Mouse (Mus musculus): ENCODE results near the gene Ltb4r1. TPM values are rescaled to one million over a fixed set of nuclear protein-coding genes. Genes with fewer than 3 reads are reported as not detected.

Ltb4r1 gene
- total RNA-seq (2021), result under 1 TPM; 0.25 to 0.39 TPM

DNA sequence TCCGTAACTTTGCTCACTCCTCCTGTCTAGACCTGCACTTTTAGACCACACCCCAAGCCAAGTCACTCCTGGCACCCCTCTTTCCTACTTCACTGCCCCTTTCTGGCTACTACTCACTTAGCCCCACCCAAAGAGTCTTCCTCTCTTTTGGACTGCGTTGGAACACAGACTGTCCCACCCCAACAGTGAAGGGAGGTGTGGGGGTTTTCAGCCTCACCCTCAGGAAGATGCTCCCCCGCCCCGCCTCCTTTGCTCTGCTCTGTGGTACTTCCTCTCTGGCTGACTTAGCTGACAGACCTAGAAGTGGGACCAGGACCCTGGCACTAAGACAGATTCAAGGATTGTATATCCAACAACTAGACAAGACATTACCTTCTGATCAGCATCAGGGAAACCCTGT is at the start of gene Ltb4r1:
Gene Ltb4r1 (plus strand): TSS at position 267 of the 400 bp plus-strand sequence.
- intact Hi-C loops (cut with DNase I), result no loop called here
- DNase-seq (ENCODE audit: low spot score in 2 of 2), result no peak

DNA sequence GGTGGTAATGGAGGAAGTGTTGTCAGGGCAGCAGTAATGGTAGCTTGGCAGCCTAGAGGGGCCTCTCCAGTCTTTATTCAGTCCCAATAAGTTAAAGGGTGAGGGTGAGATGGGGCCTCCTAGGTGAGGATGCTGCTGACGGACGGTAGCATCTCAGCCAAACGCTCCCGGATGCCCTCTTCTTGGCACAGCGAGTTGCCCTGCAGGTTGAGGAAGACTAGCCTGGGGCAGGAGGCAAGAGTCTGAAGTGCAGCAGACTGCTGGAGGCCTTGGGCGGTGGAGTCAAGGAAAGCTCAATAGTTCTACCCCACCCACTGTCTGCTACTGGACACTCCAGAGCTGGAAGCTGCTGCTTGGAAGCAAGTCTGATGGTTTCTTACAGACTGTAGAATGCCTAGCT is 49.5 kb upstream of the Ltb4r1 start:
- intact Hi-C loops (cut with DNase I), result no loop called here
- no peak for DNase-seq (ENCODE audit: low spot score in 2 of 2)

- intact Hi-C loops (cut with DNase I), result no loop called here
- DNase-seq (ENCODE audit: low spot score in 2 of 2), result no peak
These were observed 48.9 kb upstream of the Ltb4r1 start for GRCm38 (mm10) chr14:55716884-55717283.

- peak in 1 of 2 experiments; percentile 24 for DNase-seq (ENCODE audit: low spot score in 2 of 2)
- intact Hi-C loops (cut with DNase I), result loop anchor here (5.0 kb wide), 1 partner anchor 37 kb away; the partner anchor contains the start of gene Tinf2
These were observed 46.0 kb upstream of the Ltb4r1 start for GRCm38 (mm10) chr14:55719737-55720136.

- intact Hi-C loops (cut with DNase I), result loop anchor here (5.0 kb wide), 1 partner anchor 38 kb away; the partner anchor contains the start of gene Tinf2
- DNase-seq (ENCODE audit: low spot score in 2 of 2), result no peak
These were observed 45.1 kb upstream of the Ltb4r1 start for GRCm38 (mm10) chr14:55720666-55721065.

DNA sequence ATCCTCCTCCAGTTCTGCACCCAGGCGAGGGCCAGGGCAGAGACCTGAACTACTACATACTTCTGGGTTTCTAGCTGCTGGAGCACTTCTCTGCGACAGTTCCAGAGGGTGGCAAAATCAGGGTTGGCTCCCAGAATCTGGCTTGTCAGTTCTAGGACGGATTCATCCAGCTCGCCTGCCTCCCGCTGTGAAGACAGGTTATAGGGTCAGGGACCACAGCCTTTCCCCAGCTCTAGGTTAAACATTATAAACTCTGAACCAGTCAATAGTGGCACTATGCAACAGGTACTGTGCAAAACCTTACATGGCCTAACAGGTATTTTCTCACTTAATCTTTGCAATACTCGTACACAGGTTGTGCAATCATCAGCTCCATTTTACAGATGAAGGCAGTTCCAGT is 44.7 kb upstream of the Ltb4r1 start:
- DNase-seq (ENCODE audit: low spot score in 2 of 2), result no peak
- intact Hi-C loops (cut with DNase I), result loop anchor here (5.0 kb wide), 1 partner anchor 39 kb away; the partner anchor contains the start of gene Tinf2

- intact Hi-C loops (cut with DNase I), result loop anchor here (2.0 to 5.0 kb wide), 2 partner anchors 21 to 40 kb away; partner anchors contain the start of gene Tinf2
- peak; percentile 93 to 94 for DNase-seq (ENCODE audit: low spot score in 2 of 2)
These were observed 43.9 kb upstream of the Ltb4r1 start, which contains the start of gene Rabggta for GRCm38 (mm10) chr14:55721700-55722437. Rabggta (minus strand) TSS chr14:55722263.

DNA sequence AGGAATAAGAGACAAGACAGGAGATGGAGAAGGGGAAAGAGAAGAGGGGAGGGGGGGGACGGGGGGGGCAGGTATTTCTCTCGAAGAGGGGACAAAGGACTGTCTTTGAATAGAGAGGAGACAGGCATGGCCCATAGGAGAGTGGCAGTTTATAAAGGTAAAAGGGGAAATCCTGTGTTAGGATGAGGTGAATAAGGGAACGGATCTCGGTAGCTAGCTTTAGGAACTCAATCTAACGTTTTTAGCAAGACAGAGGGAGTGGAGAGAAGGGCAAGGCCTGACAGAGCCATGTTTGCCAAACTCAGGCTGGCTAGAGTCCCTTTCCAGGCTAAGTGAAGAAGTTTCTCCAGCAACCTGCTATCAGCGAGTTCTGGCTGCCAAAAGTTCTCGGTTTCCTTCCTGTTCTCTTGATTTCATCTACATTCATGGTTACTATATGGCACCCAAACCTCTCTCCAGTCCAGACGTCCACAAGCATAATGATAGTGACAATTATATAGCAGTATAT is 43.3 kb upstream of the Ltb4r1 start:
- no peak for DNase-seq (ENCODE audit: low spot score in 2 of 2)
- intact Hi-C loops (cut with DNase I), result loop anchor here (2.0 to 5.0 kb wide), 2 partner anchors 20 to 40 kb away; partner anchors contain the start of gene Tinf2

DNA sequence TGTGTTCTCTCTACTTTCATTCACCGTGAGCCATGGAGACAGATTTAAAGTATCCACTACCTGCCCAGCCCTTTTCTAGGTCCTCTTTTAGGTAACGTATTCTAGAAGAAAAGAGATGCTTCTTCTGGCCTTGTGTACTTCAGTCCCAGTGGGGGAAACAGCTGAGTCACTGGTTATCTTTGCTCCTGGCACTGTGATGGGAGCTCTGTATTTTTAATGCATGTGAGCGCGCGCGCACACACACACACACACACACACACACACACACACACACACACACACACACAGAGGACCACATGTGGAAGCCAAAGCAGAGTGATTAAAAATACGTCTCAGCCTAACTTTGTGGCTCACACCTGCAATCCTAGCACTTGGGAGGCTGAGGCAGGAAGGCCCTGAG is 42.3 kb upstream of the Ltb4r1 start:
- intact Hi-C loops (cut with DNase I), result loop anchor here (2.0 to 5.0 kb wide), 2 partner anchors 19 to 41 kb away; partner anchors contain the start of gene Tinf2
- DNase-seq (ENCODE audit: low spot score in 2 of 2), result no peak

GRCm38 (mm10) chr14:55724411-55724871 is 41.3 kb upstream of the Ltb4r1 start:
- DNase-seq (ENCODE audit: low spot score in 2 of 2), result no peak
- intact Hi-C loops (cut with DNase I), result loop anchor here (5.0 kb wide), 1 partner anchor 42 kb away; the partner anchor contains the start of gene Tinf2

DNA sequence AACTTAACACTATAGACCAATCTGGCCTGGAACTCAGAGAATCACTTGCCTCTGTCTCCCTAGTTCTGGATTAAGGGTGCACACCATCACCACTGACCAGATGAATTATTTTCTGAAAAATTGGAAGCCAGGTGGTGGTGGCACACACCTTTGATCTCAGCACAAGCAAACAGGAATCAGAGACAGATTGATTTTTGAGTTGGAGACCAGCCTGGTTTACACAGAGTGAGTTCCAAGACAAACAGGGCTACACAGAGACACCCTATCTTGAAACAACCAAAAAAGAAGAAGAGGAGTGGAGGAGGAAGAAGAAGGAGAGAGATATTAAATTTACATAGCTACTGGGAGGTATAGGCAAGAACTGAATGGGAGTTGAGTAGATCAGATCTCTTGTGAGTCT is 39.5 kb upstream of the Ltb4r1 start:
- intact Hi-C loops (cut with DNase I), result no loop called here
- DNase-seq (ENCODE audit: low spot score in 2 of 2), result no peak

DNA sequence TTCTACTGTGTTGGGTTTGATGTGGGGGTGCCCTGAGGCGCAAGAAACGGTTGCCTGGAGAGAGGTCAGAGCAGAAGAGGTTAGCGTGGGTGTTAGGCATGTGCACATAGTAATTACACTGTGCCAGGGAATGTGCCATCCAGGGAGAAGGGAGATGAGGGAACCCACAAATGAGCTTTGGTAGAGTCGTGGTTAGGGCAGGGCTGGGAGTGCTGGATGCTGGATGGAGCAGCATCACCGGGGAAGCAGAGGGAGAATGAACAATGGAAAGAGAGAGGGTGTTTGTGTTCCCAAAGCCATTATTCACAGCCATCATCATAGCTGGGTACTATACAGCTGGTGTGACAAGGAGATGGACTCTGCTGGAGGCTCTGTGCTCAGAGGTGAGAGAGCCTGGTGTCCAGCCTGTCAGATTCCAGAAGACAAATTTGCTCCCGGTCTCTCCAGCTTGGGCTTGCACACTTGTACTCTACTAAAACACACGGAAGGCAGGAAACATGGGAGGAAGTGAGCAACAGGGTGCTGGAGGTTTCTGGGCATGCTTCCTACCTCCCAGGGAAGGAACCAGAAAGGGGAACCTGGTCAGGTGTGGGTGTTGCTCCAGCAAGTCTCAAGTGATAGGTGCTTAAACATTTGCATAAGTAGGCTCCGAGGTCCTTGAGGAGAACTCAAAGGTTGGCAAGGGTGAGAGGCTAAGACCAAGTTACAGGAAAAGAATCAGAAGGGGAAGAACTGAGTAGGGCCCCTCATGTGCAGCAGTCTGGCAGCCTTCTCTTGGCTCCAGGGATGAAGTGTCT is 37.7 kb upstream of the Ltb4r1 start:
- intact Hi-C loops (cut with DNase I), result no loop called here
- no peak for DNase-seq (ENCODE audit: low spot score in 2 of 2)

DNA sequence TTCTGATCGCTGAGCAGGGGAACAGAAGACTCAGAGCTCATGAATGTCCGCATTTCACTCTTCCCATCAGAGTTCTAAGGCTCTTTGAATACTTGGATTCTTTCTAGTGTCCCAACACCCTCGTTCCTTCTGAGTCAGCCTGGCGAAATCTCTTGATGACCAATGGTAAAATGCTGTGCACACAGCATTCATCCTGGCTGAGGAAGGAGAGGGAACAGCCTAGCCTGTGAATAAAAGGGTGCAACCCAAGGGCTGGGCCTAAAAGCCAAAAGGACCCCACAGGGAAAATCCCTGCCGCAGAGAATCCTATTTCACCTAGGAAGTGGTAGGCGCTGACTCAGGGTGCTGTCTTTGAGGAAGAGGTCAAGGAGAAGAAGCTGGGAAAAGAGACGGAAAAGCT is 35.6 kb upstream of the Ltb4r1 start:
- DNase-seq (ENCODE audit: low spot score in 2 of 2), result no peak
- intact Hi-C loops (cut with DNase I), result no loop called here

- intact Hi-C loops (cut with DNase I), result no loop called here
- peak; percentile 21 to 74 for DNase-seq (ENCODE audit: low spot score in 2 of 2)
These were observed 35.2 kb upstream of the Ltb4r1 start for GRCm38 (mm10) chr14:55730531-55731032.

DNA sequence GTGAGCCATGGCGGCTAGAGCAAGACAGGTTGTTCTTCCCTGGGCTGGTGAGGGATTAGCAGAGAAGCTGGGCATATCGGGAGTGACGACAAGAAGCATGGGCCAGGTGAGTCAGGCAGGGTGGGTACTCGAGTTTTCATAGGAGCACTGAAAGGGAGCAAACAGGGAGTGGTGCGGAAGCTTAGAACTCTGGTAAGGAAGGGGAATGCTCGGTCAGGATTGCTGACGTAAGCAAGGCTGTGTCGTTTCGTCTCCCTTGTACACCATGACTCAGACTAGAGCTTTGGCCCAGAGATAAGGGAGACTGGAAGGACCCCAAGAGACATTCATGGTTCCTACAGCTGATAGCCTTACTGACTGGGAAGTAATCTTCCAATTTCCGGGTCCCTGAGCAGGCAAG is 31.9 kb upstream of the Ltb4r1 start:
- no peak for DNase-seq (ENCODE audit: low spot score in 2 of 2)
- intact Hi-C loops (cut with DNase I), result no loop called here

DNA sequence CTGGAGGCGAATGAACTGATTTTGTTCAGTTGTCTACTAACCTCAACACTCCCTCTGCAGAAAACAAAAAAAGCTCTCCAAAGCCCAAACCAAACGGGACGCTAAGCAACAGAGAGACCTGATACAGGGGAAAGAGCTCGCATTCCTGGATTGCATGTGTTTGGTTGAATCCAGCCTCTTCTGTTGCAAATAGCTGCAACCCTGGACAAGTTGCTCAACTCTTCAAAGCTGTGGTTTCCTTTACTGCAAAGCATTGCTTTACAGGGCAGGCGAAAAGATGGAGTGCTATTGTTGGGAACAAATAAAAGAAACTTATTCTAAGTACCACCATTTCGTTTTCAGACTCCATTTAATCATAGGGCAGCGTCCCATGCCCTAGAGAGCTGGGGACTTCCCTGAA is 30.9 kb upstream of the Ltb4r1 start:
- no peak for DNase-seq (ENCODE audit: low spot score in 2 of 2)
- intact Hi-C loops (cut with DNase I), result no loop called here

DNA sequence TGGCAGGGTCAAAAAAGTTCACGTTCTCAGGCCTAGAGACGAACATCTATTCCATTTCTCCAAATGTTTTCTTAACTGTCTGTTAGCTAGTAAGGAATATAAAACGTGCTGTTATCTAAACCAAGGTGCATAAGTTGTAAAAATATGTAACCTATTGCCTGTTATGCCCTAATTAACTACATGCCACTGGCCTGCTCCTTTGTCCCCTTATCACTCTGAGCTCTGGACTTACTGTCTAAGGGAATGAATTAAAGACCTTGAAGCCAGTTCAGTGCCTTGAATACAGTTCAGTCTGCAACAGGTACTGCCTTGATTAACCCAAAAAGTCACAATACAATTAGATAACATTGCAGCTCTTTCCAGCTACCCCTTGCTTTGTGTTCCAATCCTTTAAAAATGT is 30.4 kb upstream of the Ltb4r1 start:
- intact Hi-C loops (cut with DNase I), result no loop called here
- DNase-seq (ENCODE audit: low spot score in 2 of 2), result no peak

DNA sequence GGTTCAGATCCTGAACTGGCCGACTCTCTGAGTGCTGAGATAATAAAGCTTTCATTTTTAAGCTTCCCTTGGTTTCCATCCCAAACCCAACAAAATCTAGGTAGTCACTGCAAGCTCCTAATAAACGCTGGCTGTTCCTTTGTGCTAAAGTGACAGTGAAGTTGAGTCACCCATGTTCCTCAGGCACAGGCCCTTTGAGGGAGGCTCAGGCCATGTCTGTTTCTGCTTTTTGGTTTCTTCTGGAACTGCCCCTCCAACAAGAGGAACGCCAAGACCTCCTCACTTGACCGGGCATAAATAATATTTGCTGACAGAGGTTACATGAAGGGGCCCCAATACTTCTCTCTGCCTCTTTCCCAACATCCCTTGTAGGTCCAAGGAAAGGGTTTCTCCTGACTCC is 30.0 kb upstream of the Ltb4r1 start:
- no peak for DNase-seq (ENCODE audit: low spot score in 2 of 2)

DNA sequence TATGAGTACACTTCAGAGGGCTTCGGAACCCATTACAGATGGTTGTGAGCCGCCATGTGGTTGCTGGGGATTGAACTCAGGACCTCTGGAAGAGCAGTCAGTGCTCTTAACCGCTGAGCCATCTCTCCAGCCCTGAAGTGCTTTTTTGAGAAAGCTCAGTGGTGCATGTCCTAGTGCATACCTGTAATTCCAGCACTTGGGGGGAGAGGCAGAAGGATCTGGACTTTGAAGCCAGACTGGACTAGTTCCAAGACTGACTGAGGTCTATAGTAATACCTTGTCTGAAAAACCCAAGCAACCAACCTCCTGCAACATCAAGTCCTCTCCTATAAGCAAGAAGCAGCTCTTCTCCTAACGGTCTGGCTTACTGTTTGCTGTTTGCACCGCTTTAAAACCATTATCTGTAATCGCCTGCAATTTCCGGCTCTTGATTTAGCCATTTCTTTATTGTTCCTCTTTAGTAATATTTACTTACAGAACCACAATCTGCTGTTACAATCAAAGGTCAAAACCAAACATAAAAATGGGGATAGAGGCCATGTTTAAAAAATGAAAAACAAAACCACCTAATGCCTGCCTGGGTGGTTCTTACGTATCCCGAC is 28.6 kb upstream of the Ltb4r1 start:
- intact Hi-C loops (cut with DNase I), result no loop called here
- DNase-seq (ENCODE audit: low spot score in 2 of 2), result no peak

More for the DNA sequence above, 30.0 kb upstream of the Ltb4r1 start:
- intact Hi-C loops (cut with DNase I), result no loop called here

Data from left cerebral cortex, postnatal 25 days (tissue).